Mouse (Mus musculus) heart, embryonic 11.5 days (tissue): Measurements from ENCODE around the gene Npb. TPM values are rescaled to one million over a fixed set of nuclear protein-coding genes. Genes with fewer than 3 reads are reported as not detected.

Experiments used
- ATAC-seq: fragments of 200-750 bp; cut with Nextera tagmentation; replicated peaks from 2 replicates; pipeline ENCODE4 v1.8.0; 2017; ENCODE audit warnings: moderate library complexity; ENCODE audit not compliant: insufficient number of reproducible peaks, low FRiP score, low TSS enrichment
- H3K27ac ChIP-seq: fragments of 300-500 bp; sonication (generic); 2 replicates; pipeline ENCODE4 v1.5.1; 2014; ENCODE audit warnings: mild to moderate bottlenecking, low read depth, low read length
- H3K27me3 ChIP-seq: fragments of 300-500 bp; sonication (generic); 2 replicates; pipeline ENCODE4 v1.6.1; 2014; ENCODE audit warnings: mild to moderate bottlenecking, low read length, mixed read lengths; ENCODE audit not compliant: control insufficient read depth, insufficient read depth
- H3K36me3 ChIP-seq: fragments of 300-500 bp; sonication (generic); 2 replicates; pipeline ENCODE4 v1.6.1; 2014; ENCODE audit warnings: mild to moderate bottlenecking, low read length, moderate library complexity, mixed read lengths; ENCODE audit not compliant: control insufficient read depth, insufficient read depth
- H3K4me1 ChIP-seq: fragments of 300-500 bp; sonication (generic); 2 replicates; pipeline ENCODE4 v1.6.1; 2014; ENCODE audit warnings: low read length; ENCODE audit not compliant: control insufficient read depth, insufficient read depth
- H3K4me2 ChIP-seq: fragments of 300-500 bp; sonication (generic); 2 replicates; pipeline ENCODE4 v1.6.1; 2014; ENCODE audit warnings: mild to moderate bottlenecking, moderate library complexity
- H3K4me3 ChIP-seq: fragments of 300-500 bp; sonication (generic); 2 replicates; pipeline ENCODE4 v1.5.1; 2014; ENCODE audit warnings: low read depth, low read length
- H3K9ac ChIP-seq: fragments of 300-500 bp; sonication (generic); 2 replicates; pipeline ENCODE4 v1.6.1; 2014; ENCODE audit warnings: mild to moderate bottlenecking, low read depth, low read length, moderate library complexity
- H3K9me3 ChIP-seq: fragments of 300-500 bp; sonication (generic); replicated peaks from 2 replicates; pipeline ENCODE4 v1.6.1; 2016; ENCODE audit warnings: low read length; ENCODE audit not compliant: control insufficient read depth
- WGBS: fragments of 180-500 bp; shearing (Covaris S2); extraction: QIAGEN DNeasy Blood & Tissue Kit; methylation state at CpG from one replicate; pipeline ENCODE4 v1.1.7; 2014; ENCODE audit not compliant: insufficient replicate concordance; 5-methylcytosine and 5-hydroxymethylcytosine counted together
- polyA plus RNA-seq: library from polyadenylated mRNA; unstranded; fragments of >200 nt; fragmentation: Nextera tagmentation; extraction: Ambion mirVana; gene quantifications from 2 replicates; pipeline ENCODE4 v1.2.1, GENCODE M21; 2014

Npb gene
- polyA plus RNA-seq, 1 experiment from 2014 or later: 8.8 TPM

DNA sequence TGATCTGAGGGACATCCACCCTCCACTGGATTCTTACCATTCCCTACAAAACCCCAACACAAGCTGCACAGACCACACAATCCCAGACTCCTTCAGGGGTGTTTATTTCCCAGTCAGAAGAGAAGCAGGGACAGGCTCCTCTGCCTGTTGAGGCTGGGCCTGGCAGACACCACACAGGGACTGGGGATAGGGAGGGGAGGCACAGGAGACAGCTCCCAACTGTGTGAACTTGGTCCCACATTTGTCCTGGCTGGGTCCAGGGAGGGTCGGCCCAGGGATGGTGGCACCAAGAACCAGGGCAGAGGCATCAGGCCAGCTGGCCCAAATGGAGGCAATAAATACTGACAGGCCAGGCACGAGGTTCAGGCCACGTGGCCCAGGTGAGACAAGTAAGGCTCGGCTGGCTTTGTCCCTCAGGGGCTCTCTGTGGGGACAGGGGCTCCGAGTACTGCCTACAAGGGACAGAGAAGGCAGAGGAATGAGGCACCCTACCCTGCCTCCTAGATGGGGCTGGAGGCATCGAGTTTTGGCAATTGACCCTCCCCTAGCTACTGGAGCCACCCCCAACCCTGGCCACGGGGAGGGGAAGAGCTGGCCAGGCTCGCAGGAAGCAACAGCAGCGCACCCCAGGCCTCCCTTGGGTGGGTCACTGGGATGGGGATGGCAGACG, 30.1 kb upstream of the Npb start:
- Histone ChIP-seq H3K4me1 (peaks cover 33% of the 10 kb centered on the region), H3K36me3 (peaks cover 23% of the 10 kb centered on the region), H3K4me2 (no peak overlapping the region), H3K9ac (no peak overlapping the region), H3K4me3 (no peak overlapping the region), H3K27ac (no peak overlapping the region), H3K27me3 (no peaks in the 10 kb centered on the region), H3K9me3 (no peaks in the 10 kb centered on the region)
- ATAC-seq: no peak
- WGBS: 78% methylated on average over 10 of the region's 10 CpGs

DNA sequence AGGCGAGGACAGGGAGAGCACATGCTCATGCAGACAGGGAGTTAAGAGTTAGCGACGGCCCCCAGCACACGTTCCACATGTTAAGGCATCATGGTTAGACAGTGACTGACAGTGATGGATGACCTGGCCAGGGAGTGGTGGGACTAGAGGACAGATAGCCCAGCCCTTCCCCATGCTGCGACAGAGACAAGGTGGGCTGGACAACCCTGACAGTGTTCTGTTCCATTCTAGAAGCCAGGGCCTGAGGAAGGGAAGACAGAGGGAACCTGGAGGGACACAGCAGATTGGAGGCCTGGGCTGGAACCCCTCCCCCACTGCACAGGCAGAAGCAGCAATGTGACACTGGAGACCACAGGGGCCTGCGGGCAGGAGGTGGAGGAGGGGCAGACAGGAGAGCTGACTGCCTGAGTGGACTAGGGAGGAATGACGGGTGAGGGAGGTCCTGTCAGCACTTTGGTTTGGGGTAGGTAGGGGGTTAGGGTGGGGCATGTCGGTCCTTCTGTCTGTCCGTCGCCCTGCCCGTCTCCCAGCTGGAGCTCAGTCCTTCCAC, 29.5 kb upstream of the Npb start:
- Histone ChIP-seq H3K4me3 (no peak overlapping the region), H3K9me3 (peaks cover under 1% of the 10 kb centered on the region; the same call in 1 of the 2 replicates), H3K27ac (no peak overlapping the region), H3K36me3 (peaks cover 24% of the 10 kb centered on the region), H3K27me3 (no peaks in the 10 kb centered on the region), H3K4me1 (peaks cover 33% of the 10 kb centered on the region), H3K9ac (0 out of 2 replicates have a peak overlapping the region, but pooled peaks have one; percentile 36), H3K4me2 (no peak overlapping the region)
- WGBS: 62% methylated on average over 11 of the region's 11 CpGs
- ATAC-seq: no peak

- Histone ChIP-seq H3K9ac (0 out of 2 replicates have a peak overlapping the region, but pooled peaks have one; percentile 36), H3K27ac (no peak overlapping the region)
Observed at GRCm38 (mm10) chr11:120579316-120580107, 28.8 kb upstream of the Npb start.

GRCm38 (mm10) chr11:120580190-120580589, 28.1 kb upstream of the Npb start:
- H3K36me3 ChIP-seq: peaks cover 32% of the 10 kb centered on the region
- H3K27ac ChIP-seq: peak overlapping the region; percentile 92
- peak overlapping the region; percentile 95 for H3K4me3 ChIP-seq
- H3K4me2 ChIP-seq: peak overlapping the region; percentile 96
- H3K27me3 ChIP-seq: no peaks in the 10 kb centered on the region
- ATAC-seq: no peak
- peak overlapping the region; percentile 96 for H3K9ac ChIP-seq
- WGBS: 62% methylated on average over 7 of the region's 7 CpGs
- H3K4me1 ChIP-seq: peaks cover 25% of the 10 kb centered on the region
- peaks cover 4% of the 10 kb centered on the region; the same call in 1 of the 2 replicates for H3K9me3 ChIP-seq

More at GRCm38 (mm10) chr11:120579316-120580107, 28.8 kb upstream of the Npb start:
- Histone ChIP-seq H3K9me3 (peaks cover 4% of the 10 kb centered on the region; the same call in 1 of the 2 replicates), H3K4me2 (peak overlapping the region; percentile 96), H3K36me3 (peaks cover 30% of the 10 kb centered on the region), H3K4me1 (peaks cover 29% of the 10 kb centered on the region), H3K27me3 (no peaks in the 10 kb centered on the region), H3K4me3 (peak overlapping the region; percentile 95)
- 47% methylated on average over 15 of the region's 15 CpGs for WGBS
- no peak for ATAC-seq

GRCm38 (mm10) chr11:120580871-120581331, 27.4 kb upstream of the Npb start:
- peaks cover 35% of the 10 kb centered on the region for H3K36me3 ChIP-seq
- under 1% methylated on average over 29 of the region's 44 CpGs for WGBS
- peak overlapping the region; percentile 95 for H3K4me3 ChIP-seq

DNA sequence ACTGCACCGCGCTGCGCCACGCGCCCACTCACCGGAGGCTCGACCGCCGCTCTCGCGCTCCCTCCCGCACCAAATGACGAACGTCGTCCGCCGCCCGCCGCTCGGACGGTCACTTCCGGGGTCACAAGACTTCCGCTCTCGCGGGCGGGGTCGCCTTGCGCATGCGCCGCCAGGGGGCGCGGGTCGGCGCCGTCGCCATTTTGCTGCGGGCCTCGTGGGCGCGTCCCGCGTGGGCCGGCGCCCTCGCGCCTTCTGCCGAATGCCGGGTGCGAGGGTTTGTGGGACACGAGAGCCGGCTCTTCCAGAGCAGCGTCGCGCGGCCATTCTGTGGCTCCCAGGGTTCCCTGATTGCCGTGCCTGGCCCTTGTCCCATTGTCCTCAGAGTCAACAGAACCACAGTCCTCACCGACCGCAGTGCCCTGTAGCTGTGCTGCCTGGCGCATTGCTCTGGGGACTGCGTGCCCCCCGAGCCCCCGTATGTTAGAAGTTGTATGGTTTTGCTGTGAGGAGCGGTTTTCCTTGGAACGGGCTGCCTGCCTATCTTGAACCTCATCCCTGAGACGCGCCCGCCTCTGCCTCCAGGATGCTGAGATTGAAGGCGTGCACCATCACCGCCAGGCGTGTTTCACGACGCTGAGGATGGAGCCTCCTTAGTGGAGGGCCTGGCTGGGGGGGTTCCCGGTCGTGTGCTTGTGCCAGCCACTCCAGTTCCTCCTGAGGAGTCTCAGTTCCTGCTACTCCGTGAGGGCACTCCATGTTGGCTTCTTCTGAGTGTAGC, 26.6 kb upstream of the Npb start, which contains the start of gene Arhgdia:
Gene Arhgdia, minus strand, starts transcription at position 135 of the 778 bp plus-strand sequence.
- peak within 1 kb of the TSS; percentile 95 for H3K4me3 ChIP-seq
- H3K9ac ChIP-seq: peak within 1 kb of the TSS; percentile 96
- H3K27ac ChIP-seq: peak within 1 kb of the TSS; percentile 92
- H3K27me3 ChIP-seq: no peaks in the 10 kb centered on the region
- H3K4me1 ChIP-seq: peaks cover 25% of the 10 kb centered on the region
- peak; percentile 20; the same call in 1 of the 2 replicates for ATAC-seq
- H3K36me3 ChIP-seq: peaks cover 37% of the 10 kb centered on the region
- WGBS: 6% methylated on average over 47 of the region's 75 CpGs
- H3K4me2 ChIP-seq: peak within 1 kb of the TSS; percentile 96
- peaks cover 4% of the 10 kb centered on the region; the same call in 1 of the 2 replicates for H3K9me3 ChIP-seq

More at GRCm38 (mm10) chr11:120580871-120581331, 27.4 kb upstream of the Npb start:
- H3K9me3 ChIP-seq: peaks cover 4% of the 10 kb centered on the region; the same call in 1 of the 2 replicates
- H3K9ac ChIP-seq: peak overlapping the region; percentile 96
- peak overlapping the region; percentile 92 for H3K27ac ChIP-seq
- H3K4me1 ChIP-seq: peaks cover 25% of the 10 kb centered on the region
- ATAC-seq: peak; percentile 51
- no peaks in the 10 kb centered on the region for H3K27me3 ChIP-seq
- peak overlapping the region; percentile 96 for H3K4me2 ChIP-seq

GRCm38 (mm10) chr11:120582268-120582981, 25.9 kb upstream of the Npb start:
- Histone ChIP-seq H3K9ac (peak overlapping the region; percentile 96), H3K4me1 (peaks cover 25% of the 10 kb centered on the region), H3K27ac (peak overlapping the region; percentile 92), H3K9me3 (peaks cover 4% of the 10 kb centered on the region; the same call in 1 of the 2 replicates), H3K36me3 (peaks cover 36% of the 10 kb centered on the region), H3K4me2 (peak overlapping the region; percentile 96), H3K4me3 (peak overlapping the region; percentile 95), H3K27me3 (no peaks in the 10 kb centered on the region)
- 72% methylated on average over 8 of the region's 8 CpGs for WGBS
- no peak for ATAC-seq
